In genomic region chr2:134764506-134764905, GRCm38 (mm10) we compare ENCODE assay signal across 20 mouse cellular contexts.
"Had no signal": no experiment of that assay in that cellular context is flagged by ENCODE, and none has a peak within 500 bp of the region (broad histone marks: within the 10 kb centered on the region; RNA-seq: fewer than 3 reads in every experiment).

No protein-coding gene starts in this region.

- H3K4me2 ChIP-seq: kidney, embryonic 15.5 days; limb, embryonic 12.5 days; limb, embryonic 15.5 days; liver, embryonic 12.5 days; liver, embryonic 15.5 days; lung, embryonic 15.5 days; midbrain, embryonic 12.5 days; neural tube, embryonic 13.5 days had no signal

- H3K9me3 ChIP-seq: kidney, embryonic 15.5 days; limb, embryonic 12.5 days; limb, embryonic 15.5 days; liver, embryonic 12.5 days; liver, embryonic 15.5 days; lung, embryonic 15.5 days; midbrain, embryonic 12.5 days; neural tube, embryonic 13.5 days had no signal

- H3K9ac ChIP-seq: kidney, embryonic 15.5 days; limb, embryonic 12.5 days; limb, embryonic 15.5 days; liver, embryonic 12.5 days; liver, embryonic 15.5 days; lung, embryonic 15.5 days; midbrain, embryonic 12.5 days; neural tube, embryonic 13.5 days had no signal

- H3K27ac ChIP-seq: kidney, embryonic 15.5 days; limb, embryonic 12.5 days; limb, embryonic 15.5 days; liver, embryonic 12.5 days; liver, embryonic 15.5 days; lung, embryonic 15.5 days; midbrain, embryonic 12.5 days; neural tube, embryonic 13.5 days had no signal

- H3K4me1 ChIP-seq: kidney, embryonic 15.5 days; limb, embryonic 12.5 days; limb, embryonic 15.5 days; liver, embryonic 12.5 days; liver, embryonic 15.5 days; lung, embryonic 15.5 days; midbrain, embryonic 12.5 days had no signal

- H3K36me3 ChIP-seq: kidney, embryonic 15.5 days; limb, embryonic 12.5 days; limb, embryonic 15.5 days; liver, embryonic 12.5 days; liver, embryonic 15.5 days; lung, embryonic 15.5 days; midbrain, embryonic 12.5 days; neural tube, embryonic 13.5 days had no signal

- H3K4me3 ChIP-seq: kidney, embryonic 15.5 days; limb, embryonic 12.5 days; limb, embryonic 15.5 days; liver, embryonic 12.5 days; liver, embryonic 15.5 days; lung, embryonic 15.5 days; midbrain, embryonic 12.5 days; neural tube, embryonic 13.5 days had no signal

- ATAC-seq: liver, embryonic 12.5 days had no signal

- DNase-seq: kidney, adult 11 months; kidney, adult 8-10 months; kidney, postnatal 10 days; kidney, postnatal 36 days; layer of hippocampus, postnatal 36 days; left cerebral cortex, postnatal 4 days; lung, adult 18-20 months; lung, postnatal 10 days; lung, postnatal 36 days; retina, postnatal 1 day; thymus, adult 18-20 months; thymus, postnatal 36 days had no signal

- H3K27me3 ChIP-seq: kidney, embryonic 15.5 days; limb, embryonic 12.5 days; limb, embryonic 15.5 days; liver, embryonic 12.5 days; liver, embryonic 15.5 days; lung, embryonic 15.5 days; midbrain, embryonic 12.5 days; neural tube, embryonic 13.5 days had no signal
